Mouse (Mus musculus): ENCODE measurements around the gene Pde3a.

DNA sequence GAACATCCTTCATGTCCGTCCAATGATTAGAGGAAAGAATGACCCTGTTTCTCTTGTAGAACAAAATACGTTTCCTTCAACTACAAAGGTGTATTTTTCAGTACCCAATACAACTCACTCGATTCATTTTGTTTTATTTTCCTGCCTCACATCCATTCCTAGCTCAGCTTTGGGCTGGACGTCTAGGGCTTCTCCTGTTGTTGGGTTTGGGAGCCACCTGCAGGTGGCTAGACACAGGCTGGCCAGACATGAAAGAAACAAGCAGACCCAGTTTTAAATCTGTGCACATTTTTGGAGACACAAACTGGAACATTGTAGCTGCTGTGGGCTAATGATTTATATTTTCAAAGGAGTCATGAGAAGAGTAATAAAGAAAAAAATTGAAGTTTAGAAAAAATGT, 126.1 kb downstream of the Pde3a start:
- TF ChIP-seq CTCF (IDR thresholded peaks at IDR 0.05) (peak; percentile 50), POLR2A (IDR thresholded peaks at IDR 0.05; ENCODE audit: insufficient read depth, low read depth, low read length) (no peak)
